In genomic region chrX:16288154-16288553, GRCm38 (mm10) we compare ENCODE assay signal across 28 mouse cellular contexts.
DNase-seq lines count a peak whose midpoint lies in the region; ATAC-seq lines count a peak whose summit lies in the region.
"Had no signal": no experiment of that assay in that cellular context is flagged by ENCODE, and none has a peak within 500 bp of the region (broad histone marks: within the 10 kb centered on the region; RNA-seq: fewer than 3 reads in every experiment).

No protein-coding gene starts in this region.

- no peaks in the 10 kb centered on the region for H3K36me3 ChIP-seq in intestine, embryonic 14.5 days (ENCODE audit: control insufficient read depth, insufficient read depth, low read length)
- H3K36me3 ChIP-seq in intestine, embryonic 16.5 days (ENCODE audit: control insufficient read depth, insufficient read depth, low read length): no peaks in the 10 kb centered on the region
- no peaks in the 10 kb centered on the region for H3K36me3 ChIP-seq in midbrain, embryonic 14.5 days (ENCODE audit: control insufficient read depth, insufficient read depth, low read length)
- H3K36me3 ChIP-seq: embryonic facial prominence, embryonic 13.5 days; embryonic facial prominence, embryonic 15.5 days; forebrain, embryonic 10.5 days; forebrain, embryonic 12.5 days; G1E had no signal

- 38% methylated on average over 2 of the region's 2 CpGs for WGBS in intestine, embryonic 14.5 days
- WGBS in intestine, embryonic 16.5 days: 53% methylated on average over 2 of the region's 2 CpGs
- 23% methylated on average over 2 of the region's 2 CpGs for WGBS in large intestine, adult 2 months
- WGBS in midbrain, embryonic 14.5 days: 52% methylated on average over 2 of the region's 2 CpGs

- H3K4me1 ChIP-seq in intestine, embryonic 14.5 days (replicated peaks; ENCODE audit: control insufficient read depth, insufficient read depth, low read length): no peaks in the 10 kb centered on the region
- H3K4me1 ChIP-seq in intestine, embryonic 16.5 days (ENCODE audit: control insufficient read depth, insufficient read depth, low read length): no peaks in the 10 kb centered on the region
- H3K4me1 ChIP-seq in midbrain, embryonic 14.5 days (ENCODE audit: control insufficient read depth, insufficient read depth, low read length): no peaks in the 10 kb centered on the region
- H3K4me1 ChIP-seq: embryonic facial prominence, embryonic 13.5 days; embryonic facial prominence, embryonic 15.5 days; forebrain, embryonic 10.5 days; forebrain, embryonic 12.5 days had no signal

- intact Hi-C loops in left cerebral cortex, postnatal 4 days (cut with DNase I): no loop called here

- ATAC-seq in intestine, embryonic 14.5 days (replicated peaks; ENCODE audit: low FRiP score, low TSS enrichment, low read depth): peak; percentile 84
- ATAC-seq in intestine, embryonic 16.5 days: peak; percentile 99
- no peak for ATAC-seq in midbrain, embryonic 14.5 days (ENCODE audit: low FRiP score, low TSS enrichment)
- ATAC-seq: activated CD4-positive, CD25-positive, alpha-beta regulatory T cell, adult 4 months; CD4-positive, CD25-positive, alpha-beta regulatory T cell, adult 4 months; forebrain, embryonic 14.5 days; forebrain, embryonic 16.5 days; Patski had no signal

- H3K9me3 ChIP-seq in intestine, embryonic 14.5 days (ENCODE audit: control insufficient read depth, low read length): no peaks in the 10 kb centered on the region
- no peaks in the 10 kb centered on the region for H3K9me3 ChIP-seq in intestine, embryonic 16.5 days (ENCODE audit: control insufficient read depth, low read length)
- H3K9me3 ChIP-seq in midbrain, embryonic 14.5 days (ENCODE audit: control insufficient read depth, low read length): no peaks in the 10 kb centered on the region
- H3K9me3 ChIP-seq: embryonic facial prominence, embryonic 13.5 days; embryonic facial prominence, embryonic 15.5 days; forebrain, embryonic 10.5 days; forebrain, embryonic 12.5 days; G1E had no signal

- no peak overlapping the region for H3K4me3 ChIP-seq in intestine, embryonic 14.5 days (ENCODE audit: low read depth, low read length)
- no peak overlapping the region for H3K4me3 ChIP-seq in intestine, embryonic 16.5 days (ENCODE audit: low read length)
- no peak overlapping the region for H3K4me3 ChIP-seq in midbrain, embryonic 14.5 days (replicated peaks; ENCODE audit: low read depth, low read length)
- H3K4me3 ChIP-seq: embryonic facial prominence, embryonic 13.5 days; embryonic facial prominence, embryonic 15.5 days; erythroblast, embryonic 14.5 days; forebrain, embryonic 10.5 days; forebrain, embryonic 12.5 days had no signal

- no peaks in the 10 kb centered on the region for H3K27me3 ChIP-seq in intestine, embryonic 14.5 days (replicated peaks; ENCODE audit: control insufficient read depth, insufficient read depth, low read length)
- no peaks in the 10 kb centered on the region for H3K27me3 ChIP-seq in intestine, embryonic 16.5 days (replicated peaks; ENCODE audit: control insufficient read depth, insufficient read depth, low read length)
- no peaks in the 10 kb centered on the region for H3K27me3 ChIP-seq in midbrain, embryonic 14.5 days (ENCODE audit: control insufficient read depth, insufficient read depth, low read length)
- H3K27me3 ChIP-seq: CH12.LX; embryonic facial prominence, embryonic 13.5 days; embryonic facial prominence, embryonic 15.5 days; forebrain, embryonic 12.5 days had no signal

- H3K27ac ChIP-seq in intestine, embryonic 14.5 days (ENCODE audit: low read depth): no peak overlapping the region
- H3K27ac ChIP-seq in intestine, embryonic 16.5 days (ENCODE audit: low read length): peak overlapping the region; percentile 19; the same call in 1 of the 2 replicates
- H3K27ac ChIP-seq in midbrain, embryonic 14.5 days (replicated peaks; ENCODE audit: low read depth, low read length): no peak overlapping the region
- H3K27ac ChIP-seq: embryonic facial prominence, embryonic 13.5 days; embryonic facial prominence, embryonic 15.5 days; forebrain, embryonic 10.5 days; forebrain, embryonic 12.5 days had no signal

- no peak overlapping the region for H3K9ac ChIP-seq in intestine, embryonic 14.5 days (ENCODE audit: low read length)
- no peak overlapping the region for H3K9ac ChIP-seq in intestine, embryonic 16.5 days (ENCODE audit: low read depth, low read length)
- H3K9ac ChIP-seq in midbrain, embryonic 14.5 days (replicated peaks; ENCODE audit: low read length): no peak overlapping the region
- H3K9ac ChIP-seq: embryonic facial prominence, embryonic 13.5 days; embryonic facial prominence, embryonic 15.5 days; forebrain, embryonic 12.5 days had no signal

- H3K4me2 ChIP-seq in intestine, embryonic 14.5 days (ENCODE audit: low read length): no peak overlapping the region
- no peak overlapping the region for H3K4me2 ChIP-seq in intestine, embryonic 16.5 days (ENCODE audit: low read depth, low read length)
- no peak overlapping the region for H3K4me2 ChIP-seq in midbrain, embryonic 14.5 days (ENCODE audit: low read length)
- H3K4me2 ChIP-seq: embryonic facial prominence, embryonic 13.5 days; embryonic facial prominence, embryonic 15.5 days; forebrain, embryonic 12.5 days had no signal

- peak; percentile 48 for DNase-seq in intestine, embryonic 14.5 days (ENCODE audit: low spot score)
- DNase-seq in large intestine, adult 2 months (ENCODE audit: low read depth, low spot score): peak; percentile 8
- DNase-seq in midbrain, embryonic 14.5 days: no peak
- DNase-seq in left cerebral cortex, postnatal 4 days: no peak
- DNase-seq: adrenal gland, adult 8-10 months; adrenal gland, postnatal 14 days; adrenal gland, postnatal 36 days; B cell, adult 2 months; cerebellum, adult 11 months; cerebellum, adult 18-20 months; cerebellum, adult 8-10 months; cerebellum, adult 9-11 months; cerebellum, postnatal 14 days; cerebellum, postnatal 36 days; embryo, embryonic 11 days had no signal

Comparison
In these comparisons a context has a peak if more than half of its experiments do, and no peak if none do; other contexts are left out.
1. DNase-seq: peak in intestine, embryonic 14.5 days (single experiment) and large intestine, adult 2 months (single experiment); none in midbrain, embryonic 14.5 days (single experiment) and left cerebral cortex, postnatal 4 days (single experiment).